Mouse (Mus musculus) c-Kit-positive CD71-negative TER-119-negative erythroid progenitor cells, embryonic 14.5 days (primary cell): Measurements from ENCODE around the gene Kdm5a.

Experiments used
- DNase-seq: peaks from one replicate; pipeline ENCODE4 v3.0.0-alpha.2; 2013; ENCODE audit warnings: low read depth

Gene Kdm5a

DNA sequence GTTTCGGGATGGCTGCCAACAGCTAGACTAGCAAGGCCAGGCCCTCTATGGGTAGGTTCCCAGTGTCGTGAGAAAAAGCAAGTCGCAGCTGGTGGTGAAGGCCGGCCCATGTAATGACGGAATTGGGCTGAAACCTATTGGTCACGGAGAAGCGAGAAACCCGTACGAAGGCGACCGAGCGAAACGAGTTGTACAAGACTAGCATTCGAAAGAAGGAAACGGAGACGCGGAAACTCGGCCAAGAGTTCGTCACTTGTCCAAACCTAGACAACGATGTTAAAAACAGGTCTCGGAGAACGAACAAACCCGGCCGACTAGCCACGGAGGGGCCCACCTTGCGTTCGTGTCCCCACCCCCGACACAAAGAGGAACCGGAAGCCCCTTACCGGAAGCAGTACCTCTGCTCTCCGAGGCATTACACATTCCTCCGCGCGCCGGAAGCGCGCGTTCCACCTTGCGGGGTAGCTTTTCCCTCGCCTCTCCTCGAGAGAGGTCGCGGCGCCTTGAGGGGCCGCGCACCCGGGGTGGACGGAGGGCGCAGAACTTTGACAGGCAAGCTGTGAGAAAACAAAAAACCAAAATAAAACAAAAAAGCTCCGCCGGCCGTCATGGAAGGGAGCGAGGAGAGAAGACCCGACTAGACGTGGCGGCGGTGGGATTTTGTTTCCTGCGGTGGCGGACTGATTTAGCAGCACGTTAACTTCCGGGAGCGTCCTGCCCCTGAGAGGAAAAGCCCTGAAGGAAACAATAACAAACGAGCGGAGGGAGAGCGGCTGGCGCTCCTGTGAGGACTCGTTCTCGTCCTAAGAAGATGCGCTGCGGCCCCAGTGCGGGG, at the start of gene Kdm5a, which contains the start of gene Ccdc77:
Kdm5a (plus strand) TSS at position 437 of the 835 bp plus-strand sequence.
Ccdc77 (minus strand) TSS at position 687 of the 835 bp plus-strand sequence.
- DNase-seq: peak; percentile 91

DNA sequence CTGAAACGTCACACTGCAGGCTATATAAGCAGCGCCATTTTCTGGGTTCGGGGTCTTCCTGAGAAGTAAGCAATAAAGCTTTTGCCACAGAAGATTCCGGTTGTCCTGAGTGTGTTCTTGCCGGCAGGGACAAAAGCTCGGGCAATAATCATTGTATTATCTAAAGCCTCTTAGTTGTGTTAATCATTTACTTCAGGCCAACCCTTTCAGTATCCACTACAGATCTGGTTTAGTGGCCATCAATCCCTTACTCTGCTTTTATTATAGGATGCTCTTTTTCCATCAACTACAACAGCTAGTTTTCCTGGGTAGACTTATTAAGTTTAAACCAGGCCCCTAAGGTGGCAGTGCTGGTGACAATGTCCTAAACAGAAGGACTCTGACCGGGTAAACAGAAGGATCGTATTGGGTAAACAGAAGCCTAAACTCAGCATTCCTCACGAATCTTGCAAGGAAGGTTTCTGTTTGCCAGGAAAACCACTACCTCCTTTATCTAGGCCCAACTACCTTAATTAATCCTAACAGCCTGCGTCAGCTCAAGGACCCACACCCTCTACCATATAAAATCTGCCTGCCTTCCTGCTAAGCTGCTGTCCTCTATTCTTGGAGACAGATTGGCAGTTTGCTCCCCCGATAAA, 45.5 kb upstream of the Kdm5a start:
- no peak for DNase-seq

DNA sequence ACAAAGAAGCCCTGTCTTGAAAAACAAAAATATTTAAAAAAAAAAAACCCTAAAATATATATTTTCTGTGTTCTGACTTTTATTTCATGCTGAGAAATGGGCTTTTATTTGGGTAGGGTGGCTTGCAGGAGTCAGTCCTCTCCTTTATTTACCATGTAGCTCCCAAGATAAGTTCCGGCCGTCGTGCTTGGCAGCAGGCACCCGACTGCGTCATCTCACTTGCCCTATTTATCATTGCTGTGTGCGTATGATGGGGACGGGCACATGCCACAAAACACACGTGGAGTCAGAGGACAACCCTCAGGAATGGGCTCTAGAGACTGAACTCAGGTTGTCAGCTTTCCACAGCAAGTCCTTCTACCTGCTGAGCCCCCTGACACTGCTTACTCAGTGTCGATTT, 44.8 kb upstream of the Kdm5a start:
- DNase-seq: no peak

DNA sequence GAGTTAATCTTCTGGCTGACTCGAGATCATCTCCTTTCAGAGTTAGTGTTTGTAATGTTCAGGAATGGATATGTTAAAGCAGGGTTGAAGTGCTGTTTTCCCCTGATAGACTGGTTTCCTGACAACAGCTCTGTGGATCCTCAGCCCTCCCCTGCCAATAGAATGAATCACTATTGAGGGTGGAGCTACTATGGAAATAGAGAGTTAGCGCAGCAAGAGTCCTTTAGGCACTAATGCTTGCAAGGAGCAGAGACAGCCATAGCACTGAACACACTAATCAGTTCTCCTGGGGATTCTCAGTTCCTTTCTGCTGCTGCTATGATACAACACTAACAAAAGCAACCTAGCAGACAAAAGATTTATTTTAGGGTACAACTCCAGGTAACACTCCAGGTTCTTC, 43.6 kb upstream of the Kdm5a start:
- DNase-seq: no peak

DNA sequence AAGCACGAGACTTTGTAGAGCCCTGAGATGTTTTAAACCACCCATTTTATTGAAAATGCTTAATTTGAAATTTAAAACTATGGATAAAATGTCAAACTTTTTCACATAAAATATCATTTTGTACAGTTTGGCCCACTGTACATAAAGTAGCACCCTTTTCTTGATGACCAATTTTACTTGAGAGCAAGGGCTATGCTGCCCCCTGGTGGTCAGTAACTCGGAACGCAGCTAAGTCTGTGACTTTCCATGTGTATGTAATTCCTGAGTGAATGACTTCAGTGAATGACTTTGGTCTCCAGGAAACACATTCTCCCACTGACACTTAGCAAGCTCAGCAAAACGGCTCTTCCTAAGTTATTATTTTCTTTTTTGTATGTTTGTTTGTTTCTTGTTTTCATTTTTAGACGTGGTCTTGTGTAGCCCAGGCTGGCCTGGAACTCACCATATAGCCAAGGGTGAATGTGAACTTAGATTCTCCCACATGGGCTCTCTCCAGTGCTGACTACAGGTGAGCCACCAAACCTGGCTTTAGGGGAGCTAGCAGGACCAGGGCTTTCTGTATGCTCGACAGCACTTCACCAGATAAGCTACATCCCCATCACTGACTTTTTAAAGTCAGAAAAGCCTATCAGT, 39.5 kb upstream of the Kdm5a start:
- DNase-seq: peak; percentile 66

DNA sequence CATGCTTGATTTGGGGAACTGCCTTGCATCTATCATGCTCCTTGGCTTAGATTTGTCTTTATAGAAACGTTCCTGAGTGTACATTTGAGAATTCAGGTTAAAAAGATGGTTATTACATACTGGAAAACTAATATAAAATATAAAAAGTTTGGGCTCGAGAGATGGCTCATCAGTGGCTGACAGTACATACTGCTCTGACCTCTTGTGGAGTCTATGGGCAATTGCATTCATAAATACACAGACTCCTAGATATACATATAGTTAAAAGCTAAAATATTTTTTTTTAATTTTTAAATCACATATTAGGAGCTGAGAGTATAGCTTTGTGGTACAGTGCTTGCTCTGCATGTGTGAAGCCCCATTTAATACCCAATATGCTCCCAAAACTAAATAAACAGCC, 31.6 kb upstream of the Kdm5a start:
- no peak for DNase-seq

DNA sequence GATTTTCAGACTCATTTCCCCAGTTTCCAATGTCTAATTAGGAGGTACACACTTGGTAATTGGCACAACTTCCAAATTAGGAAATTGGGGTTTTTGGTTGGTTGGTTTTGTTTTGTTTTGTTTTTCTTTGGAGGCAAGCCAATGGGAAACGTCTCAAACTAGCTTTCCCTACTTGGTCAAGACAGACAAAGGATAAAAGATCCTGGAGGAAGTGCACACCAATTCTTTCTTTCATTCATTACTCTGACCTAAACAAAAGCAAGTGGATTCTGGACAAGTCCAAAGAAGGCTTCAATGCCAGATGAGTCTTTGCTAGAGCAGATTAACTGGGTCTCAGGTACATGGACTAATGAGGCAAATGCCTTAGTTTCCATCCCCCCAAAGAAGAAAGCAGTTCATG, 19.9 kb upstream of the Kdm5a start:
- no peak for DNase-seq

DNA sequence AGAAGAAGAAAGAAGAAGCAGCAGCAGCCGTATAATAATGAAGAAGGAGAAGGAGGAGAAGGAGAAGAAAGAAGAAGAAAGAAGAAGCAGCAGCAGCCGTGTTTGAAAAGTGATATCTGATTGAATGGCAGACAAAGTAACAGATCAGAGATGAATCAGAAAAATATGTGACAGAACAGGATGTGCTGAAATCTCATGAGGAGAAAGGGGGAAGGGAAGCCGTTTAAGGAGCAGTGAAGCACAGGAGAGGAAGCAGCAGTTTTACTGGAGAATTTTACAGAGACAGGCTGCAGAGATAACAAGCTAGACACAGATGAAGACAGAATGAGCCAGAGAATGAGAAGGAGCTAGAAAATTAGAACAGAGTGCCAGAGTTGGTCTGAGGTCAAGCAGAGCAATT, 14.9 kb upstream of the Kdm5a start:
- no peak for DNase-seq

DNA sequence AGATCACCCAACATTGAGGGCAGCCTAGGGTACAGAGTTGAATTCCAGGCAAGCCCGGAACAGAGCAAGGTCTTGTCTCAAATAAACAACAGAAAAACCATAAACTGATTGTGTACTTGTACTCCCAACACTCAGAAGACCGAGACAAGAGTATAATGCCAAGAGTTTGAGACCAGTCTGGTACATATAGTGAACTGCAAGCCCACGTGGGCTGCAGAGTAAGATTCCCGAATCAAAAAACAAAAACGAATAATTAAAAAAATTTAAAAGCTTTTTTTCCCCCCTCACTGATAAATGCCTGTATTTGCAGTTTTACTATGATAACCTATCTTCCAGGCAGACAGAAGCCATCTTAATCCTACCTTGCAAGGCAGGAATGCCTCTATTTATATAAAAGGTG, 7.4 kb upstream of the Kdm5a start:
- no peak for DNase-seq

DNA sequence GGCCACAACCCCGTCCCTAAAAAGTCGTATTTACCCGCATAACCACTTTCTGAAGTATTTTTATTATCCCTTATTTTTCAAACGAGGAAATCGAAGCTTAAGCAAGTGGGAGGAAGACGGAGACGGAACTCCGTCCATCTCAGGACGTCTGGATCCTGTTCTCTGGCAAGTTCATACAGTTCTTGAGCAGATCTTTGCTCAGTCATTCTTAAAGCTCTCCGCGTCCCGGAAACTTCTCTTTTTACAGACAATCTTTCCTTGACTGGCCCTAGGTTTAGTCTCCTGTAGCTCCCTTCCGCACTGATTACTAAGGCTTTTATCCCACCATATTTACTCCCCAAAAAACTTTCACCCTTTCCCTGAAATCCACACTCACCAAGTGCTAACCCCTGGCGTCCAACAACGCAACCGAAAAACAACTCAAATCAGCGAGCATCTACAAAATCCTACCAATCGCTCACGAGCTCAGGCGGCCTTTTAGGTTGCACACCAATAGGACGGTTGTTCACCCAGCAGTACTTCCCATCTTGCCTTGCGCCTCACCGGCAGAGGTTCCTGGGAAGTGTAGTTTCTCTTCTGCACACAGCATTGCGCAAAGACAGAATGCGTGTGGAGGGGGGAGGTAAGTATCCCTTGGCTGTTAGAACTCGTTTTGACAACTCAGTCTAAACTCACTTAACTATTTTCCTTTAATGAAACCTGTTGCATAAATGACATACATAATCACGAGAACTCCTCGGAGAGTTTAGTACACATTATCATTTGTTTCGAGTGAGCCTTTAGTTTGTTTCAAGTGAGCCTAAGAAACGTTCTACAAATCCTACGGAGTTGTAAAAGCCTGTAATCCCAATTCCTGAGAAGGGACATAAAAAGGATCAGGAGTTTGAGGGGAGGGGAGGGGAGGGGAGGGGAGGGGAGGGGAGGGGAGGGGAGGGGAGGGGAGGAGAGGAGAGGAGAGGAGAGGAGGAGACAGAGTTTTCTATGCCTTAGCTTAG, 6.7 kb upstream of the Kdm5a start:
- DNase-seq: peak; percentile 86

DNA sequence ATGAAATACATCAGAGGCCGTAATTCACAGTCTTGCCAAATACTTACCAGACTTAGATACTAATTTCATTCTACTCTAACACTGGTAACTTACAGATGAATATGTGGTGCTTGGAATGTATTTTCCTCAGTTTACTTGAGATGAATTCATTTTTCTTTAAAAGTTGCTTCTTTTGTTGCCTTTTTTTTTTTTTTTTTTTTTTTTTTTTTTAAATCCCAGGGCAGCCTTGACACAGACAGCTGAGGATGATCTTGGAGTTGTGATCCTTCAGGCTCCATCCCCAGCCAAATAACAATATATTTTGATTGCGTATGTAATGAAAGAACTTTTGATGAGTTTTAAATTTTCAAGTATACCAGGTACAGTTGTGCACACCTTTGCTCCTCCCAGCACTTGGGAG, 1.8 kb upstream of the Kdm5a start:
- DNase-seq: no peak

DNA sequence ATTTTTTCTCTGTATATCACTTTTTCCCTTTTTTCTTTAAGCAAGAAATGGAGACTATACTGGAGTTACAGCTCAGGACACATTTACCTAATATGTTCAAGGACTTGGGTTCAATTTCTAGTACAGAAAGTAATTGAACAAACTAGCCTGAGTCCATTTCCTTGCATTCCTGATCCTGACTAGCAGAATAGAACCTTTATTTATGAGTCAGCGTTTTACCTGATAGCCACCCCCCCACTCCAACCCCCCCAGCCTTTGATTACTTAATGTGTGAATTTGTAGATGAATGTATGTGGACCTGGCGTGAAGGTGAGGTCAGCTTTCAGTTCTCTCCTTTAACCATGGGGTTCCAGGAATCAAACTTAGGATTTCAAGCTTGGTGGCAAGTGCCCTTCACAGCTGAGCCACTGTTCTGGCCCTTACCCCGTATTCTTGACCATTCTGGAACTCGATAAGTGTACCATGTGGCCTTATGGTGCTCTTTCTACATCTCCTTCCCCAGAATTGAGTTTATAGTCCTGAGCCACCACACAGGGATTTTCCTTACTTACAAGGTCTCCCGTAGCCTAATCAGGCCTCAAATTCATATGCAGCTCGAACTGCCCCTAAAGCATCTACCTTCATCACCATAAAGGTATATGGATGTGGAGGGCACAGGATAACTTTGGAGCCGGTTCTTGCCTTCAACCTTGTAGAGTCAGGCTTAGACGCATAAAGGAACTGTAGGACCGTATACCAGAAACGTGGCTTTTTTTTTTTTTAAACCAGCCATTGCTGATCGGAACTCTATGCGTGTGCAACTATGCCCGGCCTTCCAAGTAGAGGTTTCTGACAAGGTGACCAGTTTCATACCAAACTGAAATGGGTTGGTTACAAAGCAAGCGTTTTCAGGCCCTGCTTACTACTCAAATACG, 893 bp upstream of the Kdm5a start:
- DNase-seq: no peak

DNA sequence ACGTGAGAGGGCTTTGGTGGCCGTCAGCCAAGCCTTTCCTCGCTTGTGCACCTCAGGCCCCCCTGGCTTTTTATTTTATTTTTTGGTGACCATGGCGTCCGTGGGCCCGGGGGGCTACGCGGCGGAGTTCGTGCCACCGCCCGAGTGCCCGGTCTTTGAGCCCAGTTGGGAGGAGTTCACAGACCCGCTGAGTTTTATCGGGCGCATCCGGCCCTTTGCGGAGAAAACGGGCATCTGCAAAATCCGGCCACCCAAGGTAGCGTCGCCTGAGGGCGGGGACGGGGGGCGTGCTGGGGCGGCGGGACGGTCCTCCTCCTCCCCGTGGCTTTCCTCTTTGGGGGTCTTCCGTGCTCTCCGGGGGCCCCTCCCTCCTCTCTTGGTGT, 590 bp downstream of the Kdm5a start:
- DNase-seq: peak; percentile 20

DNA sequence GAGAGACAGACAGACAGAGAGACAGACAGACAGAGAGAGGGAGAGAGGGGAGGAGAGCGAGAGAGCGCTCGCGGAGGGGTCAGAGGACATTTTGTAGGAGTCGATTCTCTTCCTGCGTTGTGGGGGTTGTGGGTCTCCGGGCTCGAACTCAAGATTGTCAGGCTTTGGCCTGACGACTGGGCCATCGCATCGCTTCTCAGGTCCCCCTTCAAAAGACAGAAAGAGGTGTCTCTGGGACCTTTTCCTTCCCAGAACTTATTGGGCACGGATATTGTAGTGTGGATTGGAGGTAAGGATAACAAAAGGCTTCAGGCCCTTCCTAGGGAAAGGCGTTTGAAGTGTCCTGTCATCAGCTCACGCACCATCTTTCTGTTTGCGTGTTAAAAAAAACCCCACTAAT, 1.1 kb downstream of the Kdm5a start:
- DNase-seq: no peak

DNA sequence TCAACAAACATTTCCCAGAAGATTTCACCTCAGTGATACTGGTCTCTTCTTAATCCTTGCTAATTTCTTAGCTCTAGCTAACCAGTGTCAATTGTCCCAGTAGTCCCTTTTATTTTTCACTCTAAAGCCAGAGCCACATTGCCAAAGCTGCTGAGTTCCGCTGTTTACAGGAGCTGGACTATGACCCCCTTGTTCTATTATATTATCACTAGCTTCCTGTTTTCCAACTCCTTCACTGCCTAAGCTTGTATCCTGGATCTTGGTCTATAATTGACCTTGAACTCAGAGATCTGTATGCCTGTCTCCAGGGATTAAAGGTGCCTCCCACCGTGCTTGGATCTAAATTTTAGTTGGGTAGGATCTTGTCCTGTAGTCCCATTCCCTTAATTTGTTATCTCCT, 12.8 kb downstream of the Kdm5a start:
- DNase-seq: no peak

DNA sequence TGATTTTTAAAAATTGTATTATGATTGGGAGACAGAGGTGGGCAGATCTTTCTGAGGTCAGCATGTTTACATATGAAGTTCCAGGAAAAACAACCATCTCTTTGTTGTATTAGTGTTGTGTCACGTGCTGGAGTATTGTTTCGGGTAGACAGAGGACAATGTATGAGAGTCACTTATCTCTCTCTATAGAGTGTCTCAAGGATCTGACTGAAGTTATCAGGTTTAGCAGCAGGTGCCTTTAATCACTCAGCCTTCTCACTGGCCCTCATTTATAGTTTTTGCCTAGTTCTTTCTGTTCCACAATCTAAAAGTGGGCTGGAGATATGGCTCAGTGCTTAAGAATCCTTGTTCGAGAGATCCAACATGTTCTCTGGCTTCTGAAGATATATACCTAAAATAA, 26.1 kb downstream of the Kdm5a start:
- DNase-seq: no peak

DNA sequence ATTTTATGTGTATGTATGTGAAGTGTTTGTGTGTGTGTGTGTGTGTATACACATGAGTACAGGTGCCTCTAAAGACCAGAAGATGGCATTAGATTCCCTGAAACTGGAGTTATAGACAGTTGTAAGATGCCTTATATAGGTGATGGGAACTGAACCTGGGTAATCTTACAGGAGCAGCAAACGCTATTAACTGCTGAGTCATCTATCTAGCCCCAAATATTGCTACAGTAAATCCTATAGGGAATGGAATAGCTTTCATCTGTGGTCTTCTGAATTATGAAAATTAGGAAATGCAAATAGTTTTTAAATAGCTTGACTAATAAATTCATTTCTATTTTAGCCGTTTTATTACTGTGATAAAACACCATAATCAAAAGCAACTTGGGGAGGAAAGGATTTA, 28.9 kb downstream of the Kdm5a start:
- no peak for DNase-seq

DNA sequence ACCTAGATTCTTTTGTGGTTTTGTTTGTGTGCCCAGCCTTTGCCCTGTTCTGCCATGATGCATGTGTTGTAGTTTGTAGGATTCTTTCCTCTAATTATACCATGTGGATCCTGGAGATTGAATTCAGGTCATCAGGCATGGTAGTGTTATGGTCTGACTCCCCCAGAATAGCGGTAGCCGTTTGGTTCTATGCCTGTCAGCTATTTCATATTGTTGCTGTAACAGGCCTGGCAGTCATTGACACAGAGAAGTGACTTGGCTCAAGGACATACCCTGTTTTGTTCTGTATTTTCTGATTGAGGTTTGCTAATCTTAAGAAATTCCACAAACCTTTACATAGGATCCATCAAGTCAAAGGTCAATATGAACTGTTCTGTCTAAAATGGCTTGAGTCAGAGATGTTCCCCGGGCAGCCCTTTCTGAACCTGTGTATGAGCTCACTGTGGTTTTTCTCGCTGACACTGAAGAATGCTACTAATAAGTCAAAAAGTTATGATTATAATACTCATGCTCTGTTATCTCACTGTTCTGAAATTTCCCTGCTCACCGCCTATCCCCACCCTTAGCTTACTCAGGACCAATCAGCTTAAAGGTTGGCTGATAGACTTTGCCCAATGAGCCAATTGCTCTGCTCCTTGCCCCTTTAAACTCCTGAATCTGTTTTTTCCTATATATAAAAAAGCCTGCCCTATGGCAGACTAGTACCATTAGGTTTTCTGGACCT, 31.9 kb downstream of the Kdm5a start:
- no peak for DNase-seq

DNA sequence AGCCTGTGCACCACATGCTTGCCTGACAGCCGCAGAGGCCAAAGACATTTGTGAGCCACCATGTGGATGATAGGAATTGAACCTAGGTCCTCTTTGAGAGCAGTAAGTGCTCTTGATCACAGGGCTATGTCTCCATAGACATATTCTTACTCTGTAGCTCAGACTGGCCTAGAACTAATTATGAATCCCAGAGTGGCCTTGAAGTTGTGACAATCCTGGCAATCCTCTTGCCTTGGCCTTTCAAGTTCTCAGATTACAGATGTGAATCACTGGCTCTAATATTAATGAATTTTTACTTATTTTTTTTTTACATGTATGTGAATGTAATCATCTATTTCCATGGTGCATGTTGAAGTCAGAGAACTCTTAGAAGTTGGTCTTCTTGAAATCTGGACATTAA, 40.0 kb downstream of the Kdm5a start:
- no peak for DNase-seq

DNA sequence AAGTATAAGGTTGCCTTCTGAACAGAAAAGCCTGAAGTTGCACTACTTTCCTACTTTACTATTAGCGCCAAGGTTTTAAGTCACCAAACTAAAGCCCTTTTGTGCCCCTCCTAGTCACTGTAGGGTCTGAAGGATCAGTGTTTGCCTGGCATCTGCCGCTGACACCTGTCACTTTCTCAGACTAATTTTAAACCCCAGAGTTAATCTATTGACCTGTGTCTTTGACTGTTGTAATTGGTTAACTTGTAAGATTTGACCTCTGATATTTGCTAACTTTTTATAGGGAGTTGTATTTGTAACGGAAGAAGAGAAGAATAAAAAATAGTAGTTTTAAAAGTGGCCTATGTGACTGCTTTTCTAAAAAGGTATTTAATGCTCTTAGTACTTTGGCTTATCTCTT, 74.2 kb downstream of the Kdm5a start:
- no peak for DNase-seq
